Mouse (Mus musculus): ENCODE data around the gene Cacnb4. TPM values are rescaled to one million over a fixed set of nuclear protein-coding genes. Genes with fewer than 3 reads are reported as not detected.

The Cacnb4 gene
- under 1 TPM; 0.31 to 0.32 TPM for total RNA-seq (2021)
- long read RNA-seq, experiment 1 = 0 reads
- long read RNA-seq, experiment 2, partial matches to known transcripts = 0 of 4 reads
- long read RNA-seq, experiment 2, other reads (novel, unspliced or antisense) = 4 of 4 reads

DNA sequence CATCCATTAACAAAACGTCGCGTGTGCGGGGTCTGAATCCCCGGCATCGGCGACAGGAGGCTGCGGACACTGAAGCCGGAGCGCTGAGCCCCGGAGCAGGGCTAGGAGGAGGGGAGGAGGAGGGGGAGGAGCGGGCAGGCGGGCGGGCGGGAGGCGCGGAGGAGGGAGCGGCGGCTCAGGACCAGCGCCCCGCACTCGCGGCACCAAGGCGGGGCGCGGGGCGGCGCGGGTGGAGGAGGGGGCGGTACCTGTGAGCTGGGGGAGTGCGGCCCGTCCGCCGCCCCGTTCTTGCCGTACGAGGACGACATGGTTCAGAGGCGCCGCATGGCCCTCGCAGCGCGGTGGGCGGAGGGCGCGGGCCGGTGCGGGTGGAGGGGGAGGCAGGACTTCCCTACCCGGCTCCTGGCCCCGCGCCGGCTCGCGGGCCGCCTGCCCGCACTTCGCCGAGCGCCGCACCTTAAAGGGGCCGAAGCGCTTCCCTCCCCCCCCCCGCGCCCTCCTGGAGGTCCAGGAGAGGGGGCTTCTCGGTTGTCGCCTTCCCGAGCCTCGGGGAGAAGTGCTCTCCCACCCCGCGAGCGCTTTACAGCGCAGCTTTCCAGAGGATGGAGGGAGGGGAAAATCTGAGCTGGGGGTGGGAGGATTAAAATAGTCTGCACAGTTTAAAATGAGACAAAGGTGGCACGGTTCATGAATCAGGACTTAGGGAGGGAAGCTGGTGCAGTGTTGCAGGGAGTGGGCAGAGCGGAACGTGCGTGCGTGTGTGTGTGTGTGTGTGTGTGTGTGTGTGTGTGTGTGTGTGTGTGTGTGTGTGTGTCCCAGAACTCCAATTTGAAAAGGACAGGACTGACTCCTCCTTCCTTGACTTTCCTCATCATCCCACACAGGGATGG is at the start of gene Cacnb4:
Cacnb4 (minus strand) TSS at position 809 of the 890 bp plus-strand sequence.
- DNase-seq (ENCODE audit: low spot score in 2 of 2) = peak; percentile 32 to 44

DNA sequence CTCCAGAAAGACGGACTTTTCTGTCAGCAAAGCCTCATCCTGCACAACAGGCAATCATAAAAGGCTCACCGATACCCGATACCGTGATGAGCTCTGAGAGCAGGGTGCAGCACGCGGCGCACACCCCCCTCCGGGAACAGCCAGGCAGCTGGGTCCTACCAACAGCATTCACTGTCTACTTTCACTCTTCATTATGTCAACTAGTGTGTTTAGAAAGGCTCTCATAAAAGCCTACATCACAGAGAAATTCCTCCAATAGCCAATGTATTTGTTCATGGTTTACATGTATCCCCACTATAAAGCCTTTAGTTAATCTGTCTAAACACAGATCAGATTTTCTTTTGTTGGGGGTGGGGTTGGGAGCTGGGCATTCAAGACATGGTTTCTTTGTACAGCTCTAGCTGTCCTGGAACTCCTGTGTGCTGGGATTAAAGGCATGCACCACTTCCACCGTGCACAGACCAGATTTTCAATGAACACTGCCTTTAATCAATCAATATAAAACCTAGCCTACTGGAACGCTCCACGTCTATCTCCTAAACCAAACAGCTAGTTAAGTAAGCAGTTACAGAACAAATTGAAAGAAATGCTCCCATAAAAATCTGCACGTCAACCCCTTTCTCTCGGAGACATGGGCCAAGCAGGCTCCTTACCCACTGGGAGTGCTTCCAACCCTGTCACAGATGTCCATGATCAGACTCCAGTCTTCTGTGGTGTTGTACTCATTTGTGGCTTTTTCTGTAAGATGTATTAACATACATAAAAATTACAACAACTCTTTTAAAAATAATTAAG is 43.8 kb upstream of the Cacnb4 start:
- no peak for DNase-seq (ENCODE audit: low spot score in 2 of 2)

DNA sequence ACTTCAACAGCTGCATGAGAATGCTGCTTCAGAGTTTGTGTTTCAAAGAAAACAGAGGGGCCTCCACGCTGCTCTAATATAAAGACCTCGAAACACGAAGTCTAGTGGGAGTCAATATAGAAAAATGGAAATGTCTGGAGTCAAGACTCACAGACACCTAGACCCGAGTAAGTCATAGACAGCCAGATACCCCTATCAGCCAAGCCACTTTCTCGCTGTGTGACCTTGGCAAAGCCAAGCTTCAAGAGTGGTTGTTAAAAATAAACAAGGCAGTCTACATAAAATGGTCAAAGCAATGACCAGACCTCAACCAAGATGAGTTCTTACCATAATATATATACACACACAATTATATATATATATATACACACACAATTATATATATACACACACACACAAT is 40.4 kb upstream of the Cacnb4 start:
- no peak for DNase-seq (ENCODE audit: low spot score in 2 of 2)

DNA sequence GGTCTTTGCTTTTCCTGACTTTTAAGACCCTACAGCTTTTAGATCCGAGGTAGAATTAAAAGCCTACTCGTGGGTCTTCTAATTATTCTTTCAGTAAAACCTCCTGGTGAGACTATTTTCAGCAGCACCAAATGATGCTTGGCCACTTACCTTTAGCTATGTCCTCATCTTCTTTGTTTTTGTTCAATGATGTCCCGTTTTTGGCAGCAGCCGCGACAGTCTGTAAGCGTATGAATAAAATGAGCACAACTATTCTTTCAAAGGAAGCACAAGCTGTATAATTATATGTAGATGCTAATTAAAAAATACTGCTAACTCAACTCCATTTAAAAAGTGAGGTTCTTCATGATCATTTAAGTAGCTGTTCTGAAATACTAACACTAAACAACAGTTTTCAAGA is 38.9 kb upstream of the Cacnb4 start:
- DNase-seq (ENCODE audit: low spot score in 2 of 2) = no peak

DNA sequence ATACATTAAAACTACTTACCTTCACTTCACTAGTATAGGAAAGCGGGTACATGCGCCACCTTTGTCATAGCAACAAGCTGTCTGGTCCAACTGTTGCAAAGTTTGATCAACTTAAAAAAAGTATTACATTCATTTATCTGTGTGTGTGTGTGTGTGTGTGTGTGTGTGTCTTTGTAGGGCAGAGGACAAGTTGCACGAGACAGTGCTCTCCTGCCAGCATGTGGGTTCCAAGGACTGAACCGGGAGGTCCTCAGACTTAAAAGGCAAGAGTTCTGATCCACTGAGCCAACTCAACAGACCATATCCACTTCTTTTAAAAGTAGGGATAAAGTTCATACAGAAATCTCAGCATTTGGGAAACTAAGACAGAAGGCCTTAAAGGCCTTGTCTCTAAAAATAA is 37.5 kb upstream of the Cacnb4 start:
- DNase-seq (ENCODE audit: low spot score in 2 of 2) = no peak

DNA sequence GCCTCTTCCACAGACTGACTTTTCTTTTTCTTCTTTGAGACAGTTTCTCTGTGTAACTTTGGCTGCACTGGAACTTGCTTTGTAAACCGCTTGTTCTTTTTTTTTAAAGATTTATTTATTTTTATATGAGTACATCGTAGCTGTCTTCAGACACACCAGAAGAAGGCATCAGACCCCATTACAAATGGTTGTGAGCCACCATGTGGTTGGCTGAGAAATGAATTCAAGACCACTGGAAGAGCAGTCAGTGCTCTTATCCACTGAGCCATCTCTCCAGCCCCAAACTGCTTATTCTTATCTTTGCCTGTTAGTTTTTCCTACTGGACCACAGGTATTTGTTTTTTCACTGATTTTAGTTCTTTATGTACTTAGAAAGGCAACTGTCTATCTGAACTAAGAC is 34.2 kb upstream of the Cacnb4 start:
- no peak for DNase-seq (ENCODE audit: low spot score in 2 of 2)

DNA sequence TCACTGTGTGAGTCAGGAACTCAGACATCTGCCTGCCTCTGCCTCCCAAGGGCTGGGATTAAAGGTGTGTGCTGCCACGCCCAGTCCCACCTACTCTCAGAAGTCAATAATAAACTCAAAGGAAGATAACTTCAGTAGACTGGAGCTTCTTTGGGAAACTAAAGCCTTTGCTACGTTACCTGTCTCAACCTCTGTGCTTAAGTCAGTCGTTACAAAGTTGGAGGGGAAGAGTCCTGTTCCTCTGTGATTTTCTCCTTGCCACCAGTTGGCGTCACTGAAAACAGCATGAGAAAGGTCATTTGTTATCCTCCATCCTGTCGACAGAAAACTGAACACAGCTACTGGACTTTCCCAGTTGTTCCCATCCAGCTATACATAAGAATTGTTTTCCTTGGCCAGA is 32.8 kb upstream of the Cacnb4 start:
- DNase-seq (ENCODE audit: low spot score in 2 of 2) = no peak

DNA sequence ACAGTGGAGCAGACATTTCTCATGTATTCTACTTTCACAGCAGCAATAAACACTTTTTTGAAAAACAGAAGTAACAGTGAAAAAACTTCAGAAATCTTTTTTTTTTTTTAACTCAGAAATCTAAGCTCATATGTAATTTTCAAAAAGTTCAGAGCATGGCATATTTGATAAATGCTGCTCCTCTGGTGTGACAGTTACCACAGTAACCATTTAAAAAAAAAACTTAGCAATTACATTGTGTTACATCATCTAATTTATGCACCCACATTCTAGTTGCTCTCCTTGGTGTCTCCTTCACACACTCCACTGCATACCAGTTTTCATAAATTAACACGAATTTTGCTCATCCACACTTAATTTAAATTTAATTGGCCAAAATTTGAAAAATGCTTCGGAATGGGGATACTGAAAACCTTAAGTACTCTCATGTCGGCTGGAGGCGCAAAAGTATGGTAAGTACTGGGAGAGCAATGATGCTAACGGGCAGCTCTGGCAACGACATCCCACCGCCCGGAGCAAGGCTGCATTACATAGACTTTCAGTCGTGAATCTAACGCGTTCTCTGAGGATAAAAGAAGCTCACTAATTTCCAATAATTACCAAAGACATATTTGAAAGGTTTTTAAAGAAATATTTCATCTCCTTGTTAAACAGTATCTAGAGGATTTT is 24.9 kb upstream of the Cacnb4 start:
- no peak for DNase-seq (ENCODE audit: low spot score in 2 of 2)

DNA sequence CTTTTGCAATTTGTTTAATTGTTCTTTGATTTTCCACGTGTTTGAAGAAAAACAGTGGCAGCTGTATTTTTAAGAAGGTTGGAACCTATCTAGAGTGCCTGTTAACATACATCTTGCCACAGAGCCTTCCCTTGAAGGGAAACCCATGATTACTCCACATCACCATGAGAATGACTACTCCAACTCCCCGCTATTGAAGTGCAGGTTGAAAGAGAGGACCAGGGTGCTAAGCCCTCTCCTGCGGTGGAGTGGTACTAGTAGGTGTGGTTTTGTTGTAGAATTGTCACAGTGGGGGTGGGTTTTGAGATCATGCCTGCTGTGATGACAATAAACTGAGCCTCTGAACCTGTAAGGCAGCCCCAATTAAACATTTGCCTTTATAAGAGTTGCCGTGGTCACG is 23.7 kb upstream of the Cacnb4 start:
- DNase-seq (ENCODE audit: low spot score in 2 of 2) = no peak

DNA sequence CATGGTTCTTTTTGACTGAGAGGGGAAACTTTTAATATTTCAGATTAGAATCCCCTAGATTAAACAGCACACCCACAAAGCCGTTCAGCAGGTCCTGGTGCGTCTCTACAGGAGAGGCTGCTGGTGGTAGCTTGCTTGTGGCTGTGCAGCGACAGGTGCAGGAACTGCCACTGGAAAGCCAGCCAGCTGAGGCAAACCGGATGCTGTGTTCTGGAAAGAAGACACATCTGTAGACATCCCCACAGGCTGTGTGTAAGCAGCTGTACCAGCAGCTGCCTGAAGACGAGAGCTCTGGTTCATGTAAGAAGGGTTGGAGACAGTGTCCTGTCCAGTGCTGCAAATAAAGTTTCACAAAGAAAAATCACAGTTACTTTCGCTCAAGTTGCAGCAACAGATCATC is 18.0 kb upstream of the Cacnb4 start:
- no peak for DNase-seq (ENCODE audit: low spot score in 2 of 2)

DNA sequence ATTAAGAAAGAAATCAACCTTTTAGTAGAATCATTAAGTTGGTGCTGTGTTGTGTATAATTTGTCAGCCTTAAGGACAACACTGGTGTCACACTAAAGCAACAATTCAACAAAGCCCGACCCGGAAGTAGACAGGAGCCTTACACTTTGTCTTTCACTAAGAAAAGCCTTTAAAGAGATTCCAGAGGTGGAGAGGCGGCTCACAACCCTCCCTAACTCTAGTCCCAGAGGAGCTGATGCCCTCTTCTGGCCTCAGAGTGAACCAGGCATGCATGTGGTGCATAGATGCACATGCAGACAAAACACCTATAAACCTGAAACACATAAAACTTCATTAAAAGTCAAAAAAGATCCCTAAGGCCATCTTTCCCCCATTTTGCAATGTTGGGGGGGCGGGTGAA is 15.1 kb upstream of the Cacnb4 start:
- no peak for DNase-seq (ENCODE audit: low spot score in 2 of 2)

DNA sequence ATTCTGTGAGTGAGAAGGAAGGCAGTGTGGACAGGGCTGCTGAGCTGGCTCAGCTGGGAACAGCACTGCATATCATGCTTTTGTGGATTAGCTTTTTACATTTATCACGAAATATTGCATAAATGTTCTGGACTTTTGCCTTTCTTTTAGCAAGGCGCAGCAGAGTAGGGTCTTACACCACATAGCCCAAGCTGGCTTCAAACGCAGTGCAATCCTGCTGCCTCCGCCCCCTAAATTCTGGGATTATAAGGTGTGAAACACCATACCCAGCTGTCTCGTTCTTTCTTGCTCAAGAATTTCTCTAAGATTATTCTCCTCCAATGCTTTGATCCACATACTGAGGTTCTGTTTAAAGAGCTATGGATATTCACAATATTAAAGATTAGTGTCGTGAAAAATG is 10.0 kb upstream of the Cacnb4 start:
- no peak for DNase-seq (ENCODE audit: low spot score in 2 of 2)

DNA sequence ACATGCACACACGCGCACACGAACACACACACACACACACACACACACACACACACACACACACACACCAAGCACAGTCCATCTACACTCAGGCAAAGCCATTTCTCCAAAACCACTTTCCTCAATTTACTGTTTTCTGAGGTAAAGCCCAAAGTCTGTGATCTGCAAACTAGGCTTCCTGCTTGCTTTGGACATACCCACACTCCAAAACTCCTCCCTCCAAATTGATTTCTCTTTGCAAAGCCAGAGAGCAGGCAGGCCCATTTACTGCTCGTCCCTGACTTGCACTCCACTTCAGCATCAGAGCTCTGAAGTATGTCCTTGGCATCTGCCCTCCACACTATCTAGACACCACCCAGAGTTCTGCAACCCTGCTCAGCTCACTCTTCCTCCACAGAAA is 958 bp upstream of the Cacnb4 start:
- DNase-seq (ENCODE audit: low spot score in 2 of 2) = no peak

DNA sequence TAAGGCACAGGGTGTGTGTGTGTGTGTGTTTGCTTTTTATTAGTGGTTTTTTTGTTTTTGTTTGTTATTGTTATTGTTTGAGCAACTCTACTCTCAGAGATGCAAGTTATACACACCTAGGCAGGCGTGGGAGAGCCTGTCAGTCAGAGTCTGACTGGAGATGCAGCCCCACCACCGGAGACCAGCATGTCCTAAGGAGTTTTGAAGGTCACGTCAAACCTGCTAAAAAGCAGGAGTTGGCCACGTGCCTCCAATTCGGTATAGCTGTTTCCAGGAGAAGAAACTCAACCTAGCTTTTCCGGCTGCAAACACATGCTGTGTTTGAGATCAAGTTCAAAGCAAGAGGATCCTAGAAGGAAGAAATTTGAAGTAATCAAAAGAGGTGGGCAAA is 277 bp upstream of the Cacnb4 start:
- no peak for DNase-seq (ENCODE audit: low spot score in 2 of 2)

DNA sequence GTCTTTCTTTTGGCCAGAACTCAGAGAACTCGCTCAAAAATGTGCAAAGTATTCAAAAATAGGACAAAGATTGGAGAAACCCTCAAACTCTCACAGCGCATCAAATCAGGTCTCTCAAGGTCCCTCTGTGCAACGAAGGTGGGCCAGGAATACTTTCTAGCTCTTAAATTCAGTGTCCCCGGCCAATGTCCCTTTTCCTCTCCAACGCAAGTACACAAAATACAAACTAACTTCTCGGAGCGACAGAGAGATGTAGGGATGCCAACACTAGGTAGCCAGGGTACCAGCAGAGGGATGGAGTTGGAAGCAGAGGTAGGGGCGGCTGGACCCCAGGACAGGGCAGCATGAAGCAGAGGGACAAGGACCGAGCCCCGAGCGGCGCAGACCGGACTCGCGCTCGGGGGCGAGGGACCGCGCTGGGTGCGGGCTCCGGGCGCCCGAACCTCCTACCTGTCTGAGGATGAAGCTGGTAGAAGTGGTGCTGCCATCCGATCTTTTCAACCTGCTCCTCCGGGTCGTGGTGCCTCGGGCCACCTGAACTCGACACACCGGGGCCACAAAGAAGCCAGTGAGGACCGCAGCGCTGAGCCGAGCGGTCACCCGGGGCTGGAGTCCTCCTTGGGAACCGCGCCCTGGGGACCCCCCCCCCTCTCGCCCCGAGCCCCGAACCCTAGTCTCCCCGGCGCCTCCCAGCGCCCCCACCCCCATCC is 1.2 kb downstream of the Cacnb4 start:
- peak; percentile 21 to 23 for DNase-seq (ENCODE audit: low spot score in 2 of 2)

DNA sequence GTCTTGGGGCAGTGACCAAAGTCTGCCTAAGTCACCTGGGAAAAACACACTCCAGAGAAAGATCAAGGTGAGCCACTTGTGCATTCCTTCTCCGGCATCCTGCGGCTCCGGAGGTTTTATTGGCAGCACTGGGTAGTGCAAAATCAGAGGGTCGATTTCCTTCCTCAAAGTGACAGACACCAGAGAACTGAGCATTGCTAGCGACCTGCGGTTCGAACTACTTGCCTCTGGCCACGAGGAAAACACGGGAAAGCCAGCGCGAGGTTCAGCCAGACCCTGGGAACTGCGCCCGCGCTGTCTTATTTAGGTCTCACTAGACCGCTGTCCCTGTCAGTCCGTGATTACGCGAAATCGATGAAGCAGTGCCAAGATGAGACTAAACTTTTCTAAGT is 1.7 kb downstream of the Cacnb4 start:
- peak in 1 of 2 experiments; percentile 27 for DNase-seq (ENCODE audit: low spot score in 2 of 2)

DNA sequence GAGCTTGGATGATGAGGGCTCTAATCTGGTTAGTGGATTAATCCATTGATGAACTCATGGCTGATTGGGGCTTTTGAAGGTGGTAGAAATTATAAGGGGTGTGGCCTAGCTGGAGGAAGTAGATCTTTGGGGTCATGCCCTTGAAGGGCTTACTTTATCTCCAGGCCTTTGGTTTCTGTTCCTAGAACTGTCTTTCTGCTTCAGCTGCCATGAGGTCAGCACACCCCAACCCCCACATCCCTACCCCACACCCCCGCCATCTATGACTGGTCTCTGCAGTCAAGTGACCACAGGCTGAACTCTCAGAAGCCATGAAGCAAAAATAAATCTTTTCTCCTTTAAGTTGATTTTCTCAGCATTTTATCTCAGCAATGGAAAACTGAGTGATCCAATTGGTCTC is 3.5 kb downstream of the Cacnb4 start:
- DNase-seq (ENCODE audit: low spot score in 2 of 2) = no peak

DNA sequence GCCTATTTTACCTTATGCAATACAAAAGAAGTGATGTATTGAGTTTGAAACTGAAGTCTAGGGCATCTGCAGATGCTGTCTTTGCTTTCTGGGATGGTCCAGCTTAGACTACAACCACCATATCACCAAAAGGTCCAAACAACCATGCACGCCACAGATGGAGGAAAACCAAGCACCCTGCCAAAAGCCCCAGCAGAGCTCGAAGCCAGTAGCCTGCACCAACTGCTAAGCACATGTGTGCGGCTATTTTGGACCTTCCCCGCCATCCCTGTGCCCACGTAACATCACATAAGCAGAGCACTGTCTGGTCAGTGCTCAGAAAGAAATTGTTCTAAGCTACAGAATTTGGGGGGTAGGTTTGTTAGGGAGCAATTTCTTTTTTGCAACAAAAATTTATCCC is 5.9 kb downstream of the Cacnb4 start:
- no peak for DNase-seq (ENCODE audit: low spot score in 2 of 2)

DNA sequence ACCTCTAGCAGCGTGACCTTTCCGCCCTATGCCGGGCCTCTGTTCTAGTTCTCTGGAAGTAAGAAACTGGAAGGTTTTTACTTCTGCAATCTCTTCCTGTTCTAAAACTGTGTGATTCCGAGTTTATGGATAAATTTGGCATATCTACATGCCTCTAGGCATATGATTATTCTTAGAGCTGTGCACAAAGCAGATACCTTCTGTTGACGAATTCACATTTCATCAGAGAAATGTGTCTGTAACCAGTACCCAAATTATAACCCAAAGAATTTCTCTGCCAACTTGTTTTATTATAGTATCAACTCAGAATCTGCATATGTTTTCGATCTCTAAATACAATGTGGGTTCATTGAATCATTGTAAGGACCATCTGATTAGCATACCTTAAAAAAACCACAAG is 8.2 kb downstream of the Cacnb4 start:
- no peak for DNase-seq (ENCODE audit: low spot score in 2 of 2)

DNA sequence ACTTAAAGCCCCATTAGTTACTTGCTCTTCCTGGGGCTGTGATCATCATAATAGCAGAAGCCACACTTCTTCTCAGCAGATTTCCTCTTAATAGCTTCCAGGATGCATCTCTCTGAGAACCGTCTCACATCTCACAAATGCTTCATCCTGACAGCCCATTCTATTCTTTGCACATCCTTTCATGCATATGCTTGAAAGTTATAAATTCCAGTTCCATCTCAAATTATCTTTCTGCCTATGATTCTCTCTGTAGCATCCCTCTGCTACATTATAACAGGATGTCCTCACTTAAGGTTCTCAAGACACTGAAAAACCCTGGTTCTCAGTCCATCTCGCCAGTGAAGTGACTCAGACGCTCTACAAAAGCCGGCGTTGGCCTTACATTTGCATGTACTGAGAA is 19.9 kb downstream of the Cacnb4 start:
- no peak for DNase-seq (ENCODE audit: low spot score in 2 of 2)

DNA sequence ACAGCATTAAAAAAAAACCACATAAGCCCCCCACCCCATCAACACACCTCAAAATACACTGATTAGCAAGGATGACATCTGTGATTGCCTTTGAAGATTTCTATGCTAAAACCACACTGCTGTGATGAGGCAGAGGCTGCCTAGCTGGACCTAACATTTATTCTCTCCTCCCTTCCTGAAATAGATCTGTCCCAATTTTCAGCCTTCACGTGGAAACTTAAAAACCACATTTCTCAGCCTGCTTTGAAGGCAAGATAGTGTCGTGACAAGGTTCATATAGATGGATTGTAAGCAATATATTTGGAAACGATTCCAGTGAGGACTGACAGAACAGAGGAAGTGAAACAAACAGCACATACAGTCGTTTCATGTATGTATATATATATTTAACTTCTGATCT is 22.1 kb downstream of the Cacnb4 start:
- DNase-seq (ENCODE audit: low spot score in 2 of 2) = no peak

All from gastrocnemius, postnatal 4 days (tissue).